Mouse (Mus musculus): Measurements from ENCODE around the gene Aadacl4.
"Not testable (repeated sequence)": the region's sequence is repeated elsewhere in the genome, so short reads cannot be mapped to it uniquely, and the experiment has no call there.

The Aadacl4 gene

DNA sequence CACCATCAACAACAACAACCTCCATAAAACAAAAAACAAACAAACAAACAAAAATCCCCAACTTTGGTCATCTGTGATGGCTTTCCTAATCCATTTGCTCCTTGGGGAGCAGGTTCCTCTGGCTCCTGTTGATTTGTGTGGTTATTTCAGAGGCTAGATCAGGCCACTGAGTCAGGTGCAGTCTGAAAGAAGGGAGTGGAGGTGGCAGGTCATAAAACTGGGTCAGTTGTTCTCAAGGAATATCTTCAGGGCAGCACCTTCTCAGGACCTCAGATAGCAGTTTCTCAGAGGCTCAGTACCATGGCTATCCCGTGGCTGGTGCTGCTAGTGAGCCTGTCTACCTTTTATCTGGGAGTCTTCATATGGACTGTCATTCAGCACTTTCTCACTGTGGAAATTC lies at the start of gene Aadacl4:
Gene Aadacl4 (plus strand): TSS at position 301 of the 400 bp plus-strand sequence.
- DNase-seq (ENCODE audit: extremely low read depth, low read depth, low spot score), result no peak

DNA sequence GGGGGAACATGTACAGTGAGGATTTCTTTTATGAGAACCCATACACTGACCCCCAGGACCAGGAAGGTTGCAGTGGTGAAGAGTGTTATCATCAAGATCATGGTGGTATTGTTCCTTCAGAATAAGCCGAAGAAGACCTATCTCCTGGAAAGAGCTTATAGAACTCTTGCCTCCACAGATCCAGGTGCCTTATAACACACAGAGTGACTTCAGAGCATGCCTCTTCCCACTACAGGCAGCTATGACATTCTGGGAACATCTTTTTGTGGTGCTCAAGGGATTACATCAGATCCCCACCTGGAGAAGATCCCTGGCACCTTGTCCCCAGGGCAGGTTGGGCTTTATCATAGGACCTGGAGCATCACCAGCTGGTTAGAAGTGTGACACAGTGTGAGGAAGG lies 48.5 kb upstream of the Aadacl4 start, which contains the start of gene Gm13124:
Gene Gm13124 (minus strand): TSS at position 101 of the 400 bp plus-strand sequence.
- DNase-seq (ENCODE audit: extremely low read depth, low read depth, low spot score), result no peak

DNA sequence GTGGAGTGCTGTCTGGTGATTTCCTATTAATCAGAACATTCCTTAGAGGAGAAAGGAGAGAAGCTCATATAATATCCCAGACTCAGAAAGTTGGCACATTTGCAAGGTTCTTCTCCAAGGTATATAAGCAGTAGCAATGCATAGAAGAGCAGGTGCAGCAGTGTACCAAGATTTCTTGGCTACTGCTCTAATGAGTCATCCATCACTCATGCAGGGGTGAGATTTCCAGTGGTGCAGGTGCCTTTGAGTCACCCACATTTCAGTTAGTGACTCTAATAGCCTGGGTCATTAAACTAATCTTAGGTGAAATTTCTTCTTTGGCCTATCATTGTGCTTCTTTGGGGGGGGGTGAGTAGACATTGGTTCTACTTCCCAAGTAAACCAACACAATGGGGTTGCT lies 45.8 kb upstream of the Aadacl4 start:
- DNase-seq (ENCODE audit: extremely low read depth, low read depth, low spot score), result peak; percentile 37

DNA sequence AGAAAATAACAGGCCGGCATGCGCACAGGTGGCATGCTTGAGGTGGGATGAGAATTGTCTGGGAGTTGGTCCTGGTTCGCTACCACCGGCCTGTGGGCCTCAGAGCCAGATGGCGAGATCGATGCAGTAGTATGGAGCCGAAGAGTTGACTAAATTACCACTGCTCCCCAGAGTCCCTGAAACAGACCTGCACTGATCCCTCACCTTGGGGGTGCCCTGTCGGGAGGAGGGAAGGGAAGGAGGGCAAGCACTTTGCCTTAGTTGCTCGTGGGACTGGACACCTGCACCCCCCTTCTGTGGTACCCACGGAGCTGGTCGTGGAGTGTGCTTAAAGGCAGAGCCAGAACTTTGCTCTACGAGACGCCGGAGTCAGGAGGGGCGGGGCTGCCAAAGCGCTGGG lies 27.3 kb upstream of the Aadacl4 start:
- DNase-seq (ENCODE audit: extremely low read depth, low read depth, low spot score), result not testable (repeated sequence)

DNA sequence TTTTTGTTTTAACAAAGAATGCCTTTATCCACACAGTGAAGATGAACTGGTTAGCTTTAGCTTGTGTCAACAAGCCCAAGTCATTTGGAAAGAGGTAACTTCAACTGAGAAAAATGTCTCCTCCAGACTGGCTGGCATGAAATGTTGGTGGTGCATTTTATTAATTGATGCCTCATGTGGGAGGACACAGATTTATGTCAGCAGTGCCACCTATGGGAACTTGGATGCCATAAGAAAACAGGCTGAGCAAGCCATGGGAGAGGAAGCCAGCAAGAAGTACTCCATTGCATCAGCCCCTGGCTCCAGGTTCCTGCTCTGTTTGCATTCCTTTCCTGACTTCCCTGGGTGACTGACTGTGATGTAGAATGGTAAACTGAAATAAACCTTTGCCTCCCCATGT lies 20.7 kb upstream of the Aadacl4 start:
- DNase-seq (ENCODE audit: extremely low read depth, low read depth, low spot score), result peak; percentile 83

DNA sequence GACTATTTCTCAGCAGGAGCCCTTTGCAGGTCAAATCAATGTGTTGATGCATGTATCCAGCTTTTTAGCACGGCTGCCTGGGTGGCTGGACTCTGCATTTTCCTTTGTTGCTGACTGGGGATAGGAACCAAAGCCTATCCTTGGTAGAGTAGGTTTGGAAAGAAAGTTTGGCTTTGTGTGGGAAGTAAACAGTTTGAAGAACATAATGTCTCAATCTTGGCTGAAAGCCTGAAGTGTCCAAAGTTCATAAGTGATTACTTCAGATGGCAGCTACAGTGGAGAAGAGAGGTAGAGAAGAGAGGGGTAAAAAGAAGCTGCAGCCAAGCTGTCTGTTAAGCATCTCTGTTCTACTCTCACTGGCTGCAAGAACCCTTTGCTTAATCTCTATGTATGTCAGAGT lies 1.1 kb downstream of the Aadacl4 start:
- no peak for DNase-seq (ENCODE audit: extremely low read depth, low read depth, low spot score)

DNA sequence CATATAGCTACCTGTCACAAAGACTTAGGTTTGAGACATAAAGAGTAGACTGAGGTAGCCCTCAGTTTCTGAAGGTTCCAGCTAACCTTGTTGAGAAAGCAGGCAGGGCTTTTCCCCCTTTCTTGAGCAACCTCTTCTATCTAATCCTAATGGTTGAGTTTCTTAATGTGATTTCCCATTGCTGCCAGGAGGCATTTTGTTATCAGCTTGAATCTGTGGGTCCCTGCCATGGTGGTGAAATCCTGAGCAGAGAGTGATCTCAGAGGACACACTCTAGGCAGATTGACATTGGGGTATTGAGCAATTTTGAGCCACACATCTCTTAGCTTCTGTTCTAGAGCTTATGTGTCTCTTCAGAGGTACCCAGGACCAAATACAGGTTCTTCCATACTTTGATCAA lies 24.8 kb downstream of the Aadacl4 start:
- peak; percentile 78 for DNase-seq (ENCODE audit: extremely low read depth, low read depth, low spot score)

Data from fat pad, adult 2 months (tissue).